Mouse (Mus musculus) embryonic facial prominence, embryonic 15.5 days (tissue): ENCODE results near the gene Kxd1. TPM values are rescaled to one million over a fixed set of nuclear protein-coding genes. Genes with fewer than 3 reads are reported as not detected.
"Not testable (repeated sequence)": the region's sequence is repeated elsewhere in the genome, so short reads cannot be mapped to it uniquely, and the experiment has no call there.

Experiments
- ATAC-seq: fragments of 200-750 bp; cut with Nextera tagmentation; 2 replicates; pipeline ENCODE4 v1.8.0; 2017; ENCODE audit warnings: low read depth, moderate TSS enrichment; ENCODE audit not compliant: insufficient number of reproducible peaks, low FRiP score, low TSS enrichment
- H3K27ac ChIP-seq: fragments of 300-500 bp; sonication (generic); replicated peaks from 2 replicates; pipeline ENCODE4 v1.5.1; 2015; ENCODE audit warnings: mild to moderate bottlenecking, inconsistent platforms
- H3K27me3 ChIP-seq: fragments of 300-500 bp; sonication (generic); 2 replicates; pipeline ENCODE4 v1.6.1; 2015; ENCODE audit warnings: inconsistent platforms
- H3K36me3 ChIP-seq: fragments of 300-500 bp; sonication (generic); 2 replicates; pipeline ENCODE4 v1.6.1; 2015; ENCODE audit warnings: mild to moderate bottlenecking, inconsistent platforms
- H3K4me1 ChIP-seq: fragments of 300-500 bp; sonication (generic); 2 replicates; pipeline ENCODE4 v1.6.1; 2015; ENCODE audit warnings: inconsistent platforms
- H3K4me2 ChIP-seq: fragments of 300-500 bp; sonication (generic); replicated peaks from 2 replicates; pipeline ENCODE4 v1.6.1; 2015; ENCODE audit warnings: mild to moderate bottlenecking, inconsistent platforms
- H3K4me3 ChIP-seq: fragments of 300-500 bp; sonication (generic); replicated peaks from 2 replicates; pipeline ENCODE4 v1.5.1; 2015; ENCODE audit warnings: mild to moderate bottlenecking, inconsistent platforms
- H3K9ac ChIP-seq: fragments of 300-500 bp; sonication (generic); 2 replicates; pipeline ENCODE4 v1.6.1; 2015; ENCODE audit warnings: inconsistent platforms
- H3K9me3 ChIP-seq: fragments of 300-500 bp; sonication (generic); replicated peaks from 2 replicates; pipeline ENCODE4 v1.6.1; 2016; ENCODE audit warnings: inconsistent platforms
- WGBS: fragments of 180-500 bp; shearing (Covaris S2); methylation state at CpG from one replicate; pipeline ENCODE4 v1.1.7; 2015; 5-methylcytosine and 5-hydroxymethylcytosine counted together
- polyA plus RNA-seq: library from polyadenylated mRNA; unstranded; fragments of >200 nt; fragmentation: Nextera tagmentation; extraction: Ambion mirVana; gene quantifications from 2 replicates; pipeline ENCODE4 v1.2.1, GENCODE M21; 2015

Gene Kxd1
- polyA plus RNA-seq, 1 experiment from 2014 or later, result 59.1 TPM

- no peak for ATAC-seq
- H3K27me3 ChIP-seq, result no peaks in the 10 kb centered on the region
- no peaks in the 10 kb centered on the region for H3K9me3 ChIP-seq
- H3K36me3 ChIP-seq, result peaks cover 54% of the 10 kb centered on the region
- no peak overlapping the region for H3K4me2 ChIP-seq
- no peak overlapping the region for H3K27ac ChIP-seq
- peak overlapping the region; percentile 77; the same call in 1 of the 2 replicates for H3K4me3 ChIP-seq
- H3K9ac ChIP-seq, result no peak overlapping the region
- WGBS, result 94% methylated on average over 2 of the region's 2 CpGs
- H3K4me1 ChIP-seq, result peaks cover 27% of the 10 kb centered on the region
These were observed 16.0 kb downstream of the Kxd1 start for GRCm38 (mm10) chr8:70511770-70512169.

DNA sequence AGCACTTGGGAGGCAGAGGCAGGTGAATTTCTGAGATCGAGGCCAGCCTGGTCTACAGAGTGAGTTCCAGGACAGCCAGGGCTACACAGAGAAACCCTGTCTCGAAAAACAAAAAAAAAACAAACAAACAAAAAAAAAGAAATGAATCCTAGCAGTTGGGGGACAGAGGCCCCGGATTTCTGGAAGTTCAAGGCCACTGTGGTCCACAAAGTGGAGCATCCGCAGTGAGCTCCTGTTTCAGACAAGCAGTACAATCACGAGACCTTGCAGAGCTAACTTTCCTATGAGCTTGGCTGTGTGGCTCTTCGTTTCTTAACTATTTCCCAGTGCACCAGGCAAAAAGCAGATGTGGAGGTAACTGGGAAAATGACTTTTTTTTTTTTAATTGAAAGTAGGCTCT, 16.6 kb downstream of the Kxd1 start:
- Histone ChIP-seq H3K27ac (0 out of 2 replicates have a peak overlapping the region, but pooled peaks have one; percentile 97), H3K4me2 (peak overlapping the region; percentile 86), H3K4me1 (peaks cover 29% of the 10 kb centered on the region), H3K36me3 (peaks cover 48% of the 10 kb centered on the region), H3K4me3 (peak overlapping the region; percentile 77)
- H3K9ac ChIP-seq, ATAC-seq, H3K27me3 ChIP-seq, H3K9me3 ChIP-seq: not testable (repeated sequence)
- 88% methylated on average over 6 of the region's 6 CpGs for WGBS

GRCm38 (mm10) chr8:70510228-70510915, 17.4 kb downstream of the Kxd1 start, which contains the start of gene Uba52:
Gene Uba52 (minus strand): TSS chr8:70510801.
- Histone ChIP-seq H3K4me3 (peak within 1 kb of the TSS; percentile 77), H3K4me2 (peak within 1 kb of the TSS; percentile 86), H3K27me3 (no peaks in the 10 kb centered on the region), H3K4me1 (peaks cover 37% of the 10 kb centered on the region), H3K27ac (peak within 1 kb of the TSS; percentile 97), H3K36me3 (peaks cover 43% of the 10 kb centered on the region), H3K9me3 (no peaks in the 10 kb centered on the region), H3K9ac (peak within 1 kb of the TSS; percentile 94)
- ATAC-seq, result peak; percentile 87
- WGBS, result 1% methylated on average over 74 of the region's 74 CpGs

DNA sequence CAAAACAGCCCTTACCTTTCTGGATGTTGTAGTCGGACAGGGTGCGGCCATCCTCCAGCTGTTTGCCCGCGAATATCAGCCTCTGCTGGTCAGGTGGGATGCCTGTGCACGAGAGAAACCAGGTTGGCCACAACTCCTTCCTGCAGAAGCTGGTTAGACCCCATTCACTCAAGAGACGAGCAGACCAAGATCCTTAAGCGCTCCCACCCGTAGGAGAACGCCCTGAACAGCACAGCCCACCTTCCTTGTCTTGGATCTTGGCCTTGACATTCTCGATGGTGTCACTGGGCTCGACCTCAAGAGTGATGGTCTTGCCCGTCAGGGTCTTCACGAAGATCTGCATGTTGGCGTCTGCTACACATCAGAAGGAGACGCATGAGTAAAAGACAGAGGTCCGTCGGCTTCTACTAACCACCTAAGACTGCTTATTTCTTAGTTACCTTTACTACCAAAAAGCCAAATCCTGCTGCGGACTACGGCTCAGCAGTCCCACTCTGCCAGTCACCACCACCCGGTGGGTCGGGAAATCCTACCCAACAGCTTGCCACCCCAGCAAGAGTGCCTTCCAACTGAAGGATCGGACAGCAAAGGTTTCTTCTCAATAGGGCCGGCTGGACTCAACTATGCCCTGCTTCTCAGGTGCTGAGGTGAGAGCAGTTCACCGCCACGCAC, 18.3 kb downstream of the Kxd1 start:
- Histone ChIP-seq H3K36me3 (peaks cover 40% of the 10 kb centered on the region), H3K27ac (peak overlapping the region; percentile 97), H3K4me2 (peak overlapping the region; percentile 86), H3K4me3 (peak overlapping the region; percentile 77), H3K27me3 (no peaks in the 10 kb centered on the region), H3K9me3 (no peaks in the 10 kb centered on the region), H3K9ac (peak overlapping the region; percentile 94), H3K4me1 (peaks cover 47% of the 10 kb centered on the region)
- no peak for ATAC-seq
- WGBS, result 8% methylated on average over 25 of the region's 25 CpGs

DNA sequence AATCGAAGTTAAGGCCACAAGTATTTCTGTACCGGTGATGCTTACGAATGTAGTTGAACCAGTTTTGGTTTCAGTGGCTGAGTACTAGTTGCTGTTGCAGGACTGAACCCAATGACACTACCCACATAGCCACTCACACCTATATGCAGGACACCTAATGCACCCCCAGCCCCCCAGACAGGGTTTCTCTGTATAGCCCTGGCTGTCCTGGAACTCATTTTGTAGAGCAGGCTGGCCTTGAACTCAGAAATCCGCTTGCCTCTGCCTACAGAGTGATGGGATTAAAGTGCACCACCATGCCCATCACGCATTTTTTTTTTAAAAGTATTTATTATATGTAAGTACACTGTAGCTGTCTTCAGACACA, 20.7 kb downstream of the Kxd1 start:
- WGBS, result 48% methylated on average over 5 of the region's 5 CpGs
- 0 out of 2 replicates have a peak overlapping the region, but pooled peaks have one; percentile 15 for H3K4me2 ChIP-seq
- no peak for ATAC-seq
- no peak overlapping the region for H3K9ac ChIP-seq
- H3K4me1 ChIP-seq, result peaks cover 68% of the 10 kb centered on the region
- peaks cover 29% of the 10 kb centered on the region for H3K36me3 ChIP-seq
- H3K27ac ChIP-seq, result peak overlapping the region; percentile 97
- H3K4me3 ChIP-seq, result peak overlapping the region; percentile 73; the same call in 1 of the 2 replicates
- H3K9me3 ChIP-seq, result no peaks in the 10 kb centered on the region
- peaks cover 8% of the 10 kb centered on the region; the same call in 1 of the 2 replicates for H3K27me3 ChIP-seq

GRCm38 (mm10) chr8:70506328-70507026, 21.3 kb downstream of the Kxd1 start, which contains the start of gene Rex1bd:
Gene Rex1bd (minus strand): TSS chr8:70506752.
- no peaks in the 10 kb centered on the region for H3K9me3 ChIP-seq
- peaks cover 13% of the 10 kb centered on the region; the same call in 1 of the 2 replicates for H3K27me3 ChIP-seq
- WGBS, result 2% methylated on average over 39 of the region's 40 CpGs
- peak within 1 kb of the TSS; percentile 97 for H3K27ac ChIP-seq
- H3K9ac ChIP-seq, result peak within 1 kb of the TSS; percentile 73
- peaks cover 29% of the 10 kb centered on the region for H3K36me3 ChIP-seq
- H3K4me1 ChIP-seq, result peaks cover 70% of the 10 kb centered on the region
- H3K4me2 ChIP-seq, result peak within 1 kb of the TSS; percentile 83
- peak; percentile 88 for ATAC-seq
- H3K4me3 ChIP-seq, result peak within 1 kb of the TSS; percentile 73

DNA sequence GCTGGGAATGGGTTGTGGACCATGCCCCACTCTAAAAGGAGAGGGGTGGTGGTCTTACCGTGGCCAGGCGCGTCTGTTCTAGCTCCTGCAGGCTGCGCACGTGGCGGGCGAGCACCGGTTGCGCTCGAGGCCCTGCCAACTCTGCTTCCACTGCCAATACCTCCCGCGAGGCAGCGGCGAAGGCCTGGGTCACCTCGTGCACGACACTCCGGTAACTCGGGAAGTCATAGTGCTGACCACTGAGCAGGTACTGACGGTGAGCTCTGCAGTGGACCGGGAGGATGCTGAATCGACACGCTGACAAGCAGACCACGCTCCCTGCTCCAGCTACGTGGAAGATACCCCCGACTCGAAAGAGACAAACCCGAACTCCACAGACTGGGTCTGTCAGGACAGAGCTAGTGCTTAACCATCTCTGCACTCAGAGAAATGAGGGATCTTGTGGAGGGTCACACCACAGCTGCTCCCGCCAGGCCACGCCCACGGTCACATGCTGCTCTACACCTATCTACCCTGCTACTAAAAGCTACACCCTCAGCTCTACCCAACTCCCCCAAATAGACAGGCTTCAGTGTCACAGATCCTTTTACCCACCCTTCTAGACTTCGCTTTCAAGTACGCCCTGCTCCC, 21.9 kb downstream of the Kxd1 start:
- Histone ChIP-seq H3K27me3 (peaks cover 20% of the 10 kb centered on the region), H3K9ac (peak overlapping the region; percentile 40), H3K4me1 (peaks cover 76% of the 10 kb centered on the region), H3K36me3 (peaks cover 29% of the 10 kb centered on the region), H3K4me2 (peak overlapping the region; percentile 83), H3K4me3 (peak overlapping the region; percentile 73), H3K27ac (peak overlapping the region; percentile 97), H3K9me3 (no peaks in the 10 kb centered on the region)
- 27% methylated on average over 32 of the region's 32 CpGs for WGBS
- ATAC-seq, result peak; percentile 9

DNA sequence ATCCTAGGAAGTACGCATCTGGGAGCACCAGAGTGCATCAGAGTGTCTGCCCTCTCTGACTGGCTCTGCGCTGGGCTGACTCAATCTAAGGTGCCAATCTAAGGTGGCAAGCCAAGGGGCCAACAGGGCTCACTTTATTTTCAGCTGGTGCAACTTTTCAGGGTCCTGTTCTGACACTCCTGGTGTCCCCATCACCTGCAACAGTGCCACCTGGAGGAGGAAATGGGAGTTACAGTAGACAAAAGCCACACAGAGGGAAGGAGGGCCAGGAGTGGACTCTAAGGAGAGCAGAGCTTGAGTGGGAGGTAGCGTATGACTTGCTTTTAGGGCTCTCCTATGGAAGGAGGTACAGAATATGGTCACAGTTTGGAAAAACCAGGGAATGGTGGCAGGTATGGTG, 22.9 kb downstream of the Kxd1 start:
- Histone ChIP-seq H3K36me3 (peaks cover 29% of the 10 kb centered on the region), H3K9me3 (no peaks in the 10 kb centered on the region), H3K4me3 (peak overlapping the region; percentile 73), H3K9ac (no peak overlapping the region), H3K27me3 (peaks cover 27% of the 10 kb centered on the region), H3K4me1 (peaks cover 86% of the 10 kb centered on the region), H3K4me2 (peak overlapping the region; percentile 83), H3K27ac (peak overlapping the region; percentile 97)
- 55% methylated on average over 3 of the region's 3 CpGs for WGBS
- ATAC-seq, result no peak

DNA sequence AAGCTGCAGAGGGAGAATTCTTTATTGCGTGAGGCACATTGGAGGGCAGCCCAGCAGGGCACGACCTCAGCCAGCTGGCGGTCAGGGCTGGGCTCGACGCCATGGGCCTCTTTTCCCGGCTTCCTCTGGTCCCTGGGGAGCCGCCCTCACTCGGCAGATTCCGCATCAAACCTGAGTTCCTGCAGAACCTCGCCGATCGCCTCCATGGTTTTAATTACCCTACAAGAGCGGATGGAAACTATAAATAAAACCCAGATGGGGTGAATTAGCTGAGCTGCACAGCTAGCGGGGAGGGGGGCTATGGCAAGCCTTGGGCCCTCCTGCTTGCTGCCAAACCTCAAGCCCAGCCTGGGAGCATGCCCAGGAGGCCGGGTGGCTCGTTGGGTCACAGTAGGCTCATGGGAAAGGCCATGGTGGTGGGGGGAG, 23.5 kb downstream of the Kxd1 start:
- Histone ChIP-seq H3K9me3 (no peaks in the 10 kb centered on the region), H3K4me2 (peak overlapping the region; percentile 83), H3K4me1 (peaks cover 86% of the 10 kb centered on the region), H3K4me3 (peak overlapping the region; percentile 73), H3K36me3 (peaks cover 29% of the 10 kb centered on the region), H3K27me3 (peaks cover 31% of the 10 kb centered on the region), H3K27ac (peak overlapping the region; percentile 97), H3K9ac (no peak overlapping the region)
- 23% methylated on average over 16 of the region's 16 CpGs for WGBS
- peak; percentile 52 for ATAC-seq

GRCm38 (mm10) chr8:70503062-70503750, 24.6 kb downstream of the Kxd1 start:
- Histone ChIP-seq H3K27ac (peak overlapping the region; percentile 97), H3K9me3 (no peaks in the 10 kb centered on the region), H3K4me3 (peak overlapping the region; percentile 10; the same call in 1 of the 2 replicates), H3K9ac (no peak overlapping the region), H3K4me2 (peak overlapping the region; percentile 26; the same call in 1 of the 2 replicates), H3K4me1 (peaks cover 82% of the 10 kb centered on the region), H3K36me3 (peaks cover 19% of the 10 kb centered on the region), H3K27me3 (peaks cover 36% of the 10 kb centered on the region)
- WGBS, result 13% methylated on average over 46 of the region's 46 CpGs
- no peak for ATAC-seq
